Mouse (Mus musculus) erythroblast, embryonic 14.5 days (primary cell): Measurements from ENCODE around the gene Eif4b.

Source experiments
- GATA1 ChIP-seq: IDR thresholded peaks from 2 replicates; pipeline ENCODE4 v1.6.1; 2012; ENCODE audit warnings: low read length, inconsistent platforms, mixed read lengths
- TAL1 ChIP-seq: IDR thresholded peaks from 3 replicates; pipeline ENCODE4 v1.6.1; 2012; ENCODE audit warnings: low read length, inconsistent platforms, mixed read lengths

- TF ChIP-seq GATA1: no peak
- no peak for TF ChIP-seq TAL1
Measured at GRCm38 (mm10) chr15:102144274-102144711, 70.7 kb downstream of the Eif4b start, which contains the start of gene Igfbp6.
